Mouse (Mus musculus): ENCODE measurements at regions not wholly inside any gene's neighbourhood (a gene's known extent, or its start where the extent isn't known, plus 50 kb on each side); places are given as distances from the start of the nearest gene placed in this dataset.

GRCm38 (mm10) chr6:89262958-89263357, 99.5 kb downstream of the Plxna1 start:
- H3K9ac ChIP-seq (ENCODE audit: low read depth, low read length): no peak overlapping the region
- H3K9me3 ChIP-seq (replicated peaks; ENCODE audit: low read length): no peaks in the 10 kb centered on the region
- ATAC-seq (replicated peaks; ENCODE audit: low FRiP score, low read depth): no peak
- no peaks in the 10 kb centered on the region for H3K36me3 ChIP-seq (ENCODE audit: insufficient read depth, low read length)
- TF ChIP-seq CTCF (IDR thresholded peaks at IDR 0.05; ENCODE audit: low read depth): no peak
- H3K27me3 ChIP-seq (ENCODE audit: insufficient read depth, low read length): no peaks in the 10 kb centered on the region
- no peak overlapping the region for H3K4me3 ChIP-seq (replicated peaks; ENCODE audit: low read depth, low read length)
- no peak overlapping the region for H3K4me2 ChIP-seq (ENCODE audit: low read length)
- no peak overlapping the region for H3K27ac ChIP-seq
- 69% methylated on average over 4 of the region's 4 CpGs for WGBS
- no peak for DNase-seq (ENCODE audit: low spot score)
- no peaks in the 10 kb centered on the region for H3K4me1 ChIP-seq (replicated peaks; ENCODE audit: insufficient read depth, low read length)

GRCm38 (mm10) chr6:89265296-89265695, 97.1 kb downstream of the Plxna1 start:
- WGBS: 70% methylated on average over 3 of the region's 3 CpGs
- H3K9me3 ChIP-seq (replicated peaks; ENCODE audit: low read length): no peaks in the 10 kb centered on the region
- H3K9ac ChIP-seq (ENCODE audit: low read depth, low read length): no peak overlapping the region

More at GRCm38 (mm10) chr6:89265296-89265695, 97.1 kb downstream of the Plxna1 start:
- no peak overlapping the region for H3K4me3 ChIP-seq (replicated peaks; ENCODE audit: low read depth, low read length)
- DNase-seq (ENCODE audit: low spot score) (no peak), ATAC-seq (replicated peaks; ENCODE audit: low FRiP score, low read depth) (no peak)
- H3K36me3 ChIP-seq (ENCODE audit: insufficient read depth, low read length): no peaks in the 10 kb centered on the region
- no peak for TF ChIP-seq CTCF (IDR thresholded peaks at IDR 0.05; ENCODE audit: low read depth)
- H3K4me2 ChIP-seq (ENCODE audit: low read length): no peak overlapping the region
- H3K4me1 ChIP-seq (replicated peaks; ENCODE audit: insufficient read depth, low read length): no peaks in the 10 kb centered on the region
- H3K27me3 ChIP-seq (ENCODE audit: insufficient read depth, low read length): no peaks in the 10 kb centered on the region
- H3K27ac ChIP-seq: no peak overlapping the region

Data from kidney, postnatal 0 days (tissue).